Mouse (Mus musculus): ENCODE results near the gene Ryk.
"Not testable (repeated sequence)": the region's sequence is repeated elsewhere in the genome, so short reads cannot be mapped to it uniquely, and the experiment has no call there.

The Ryk gene

GRCm38 (mm10) chr9:102907521-102908246, 73.0 kb downstream of the Ryk start:
- no peak for DNase-seq

GRCm38 (mm10) chr9:102911526-102911925, 76.8 kb downstream of the Ryk start:
- DNase-seq, result no peak

- no peak for DNase-seq
Measured at GRCm38 (mm10) chr9:102912516-102913035, 77.9 kb downstream of the Ryk start.

- DNase-seq, result not testable (repeated sequence)
Measured at GRCm38 (mm10) chr9:102913597-102913996, 78.9 kb downstream of the Ryk start.

- DNase-seq, result no peak
Measured at GRCm38 (mm10) chr9:102914583-102914982, 79.9 kb downstream of the Ryk start.

- DNase-seq, result no peak
Measured at GRCm38 (mm10) chr9:102915292-102915854, 80.7 kb downstream of the Ryk start.

- no peak for DNase-seq
Measured at GRCm38 (mm10) chr9:102916076-102916475, 81.4 kb downstream of the Ryk start.

GRCm38 (mm10) chr9:102917532-102918129, 82.9 kb downstream of the Ryk start:
- DNase-seq, result no peak

- no peak for DNase-seq
Measured at GRCm38 (mm10) chr9:102919486-102919885, 84.8 kb downstream of the Ryk start.

- no peak for DNase-seq
Measured at GRCm38 (mm10) chr9:102921791-102922190, 87.1 kb downstream of the Ryk start.

- no peak for DNase-seq
Measured at GRCm38 (mm10) chr9:102922866-102923434, 88.2 kb downstream of the Ryk start.

- no peak for DNase-seq
Measured at GRCm38 (mm10) chr9:102923836-102924235, 89.1 kb downstream of the Ryk start.

GRCm38 (mm10) chr9:102924627-102925316, 90.1 kb downstream of the Ryk start:
- DNase-seq, result no peak

GRCm38 (mm10) chr9:102926137-102926536, 91.4 kb downstream of the Ryk start:
- no peak for DNase-seq

GRCm38 (mm10) chr9:102929776-102930175, 95.1 kb downstream of the Ryk start:
- DNase-seq, result no peak

- no peak for DNase-seq
Measured at GRCm38 (mm10) chr9:102933925-102934721, 99.4 kb downstream of the Ryk start.

- no peak for DNase-seq
Measured at GRCm38 (mm10) chr9:102942221-102942620, 107.5 kb downstream of the Ryk start.

- DNase-seq, result no peak
Measured at GRCm38 (mm10) chr9:102944891-102945290, 110.2 kb downstream of the Ryk start.

- no peak for DNase-seq
Measured at GRCm38 (mm10) chr9:102946469-102947015, 111.8 kb downstream of the Ryk start.

- DNase-seq, result no peak
Measured at GRCm38 (mm10) chr9:102948706-102949105, 114.0 kb downstream of the Ryk start.

GRCm38 (mm10) chr9:102951091-102951994, 116.6 kb downstream of the Ryk start:
- no peak for DNase-seq
